Mouse (Mus musculus): ENCODE results near the gene Rhbdf1. TPM values are rescaled to one million over a fixed set of nuclear protein-coding genes. Genes with fewer than 3 reads are reported as not detected.

Gene Rhbdf1
- total RNA-seq (2014; rRNA removed; ENCODE audit: low replicate concordance) (68.9 and 69.2 TPM in 2 replicates), polyA plus RNA-seq (2015; fragmentation: Nextera tagmentation; extraction: Ambion mirVana) (21.9 and 25.2 TPM in 2 replicates)

GRCm38 (mm10) chr11:32221951-32222409, at the start of gene Rhbdf1:
Gene Rhbdf1 (minus strand): TSS chr11:32222300.
- peaks cover 44% of the 10 kb centered on the region for H3K4me1 ChIP-seq (ENCODE audit: control insufficient read depth, insufficient read depth)

GRCm38 (mm10) chr11:32271178-32271577, 49.1 kb upstream of the Rhbdf1 start:
- Histone ChIP-seq H3K4me1 (ENCODE audit: control insufficient read depth, insufficient read depth) (peaks cover 4% of the 10 kb centered on the region; the same call in 1 of the 2 replicates), H3K27ac (ENCODE audit: low read depth) (no peak overlapping the region), H3K4me3 (ENCODE audit: low read depth, low read length) (no peak overlapping the region), H3K27me3 (ENCODE audit: control insufficient read depth, insufficient read depth, low read length) (0 out of 2 replicates have a peak, but pooled peaks cover 7% of the 10 kb centered on the region), H3K9me3 (replicated peaks; ENCODE audit: control insufficient read depth, low read length) (no peaks in the 10 kb centered on the region), H3K36me3 (replicated peaks; ENCODE audit: control insufficient read depth, insufficient read depth, low read length) (no peaks in the 10 kb centered on the region), H3K9ac (replicated peaks; ENCODE audit: low read depth, low read length) (no peak overlapping the region), H3K4me2 (ENCODE audit: low read depth, low read length) (no peak overlapping the region)
- TF ChIP-seq CTCF (IDR thresholded peaks at IDR 0.05; ENCODE audit: low read depth) (no peak), EP300 (IDR thresholded peaks at IDR 0.05; ENCODE audit: low read depth) (no peak)
- 42% methylated on average over 4 of the region's 4 CpGs for WGBS
- ATAC-seq (ENCODE audit: insufficient read depth, low read depth) (no peak), DNase-seq (ENCODE audit: low spot score) (no peak)

More at GRCm38 (mm10) chr11:32221951-32222409, at the start of gene Rhbdf1:
- H3K36me3 ChIP-seq (replicated peaks; ENCODE audit: control insufficient read depth, insufficient read depth, low read length), result no peaks in the 10 kb centered on the region
- H3K9me3 ChIP-seq (replicated peaks; ENCODE audit: control insufficient read depth, low read length), result no peaks in the 10 kb centered on the region
- WGBS, result 1% methylated on average over 43 of the region's 72 CpGs
- peak within 1 kb of the TSS; percentile 79 for H3K4me3 ChIP-seq (ENCODE audit: low read depth, low read length)
- TF ChIP-seq CTCF (IDR thresholded peaks at IDR 0.05; ENCODE audit: low read depth) (no peak), EP300 (IDR thresholded peaks at IDR 0.05; ENCODE audit: low read depth) (no peak)
- H3K9ac ChIP-seq (replicated peaks; ENCODE audit: low read depth, low read length), result peak within 1 kb of the TSS; percentile 91
- H3K27ac ChIP-seq (ENCODE audit: low read depth), result peak within 1 kb of the TSS; percentile 91
- H3K27me3 ChIP-seq (ENCODE audit: control insufficient read depth, insufficient read depth, low read length), result no peaks in the 10 kb centered on the region
- ATAC-seq (ENCODE audit: insufficient read depth, low read depth) (peak; percentile 55), DNase-seq (ENCODE audit: low spot score) (peak; percentile 65)
- peak within 1 kb of the TSS; percentile 89 for H3K4me2 ChIP-seq (ENCODE audit: low read depth, low read length)

GRCm38 (mm10) chr11:32268952-32269351, 46.9 kb upstream of the Rhbdf1 start:
- ATAC-seq (ENCODE audit: insufficient read depth, low read depth), result no peak

GRCm38 (mm10) chr11:32267964-32268363, 45.9 kb upstream of the Rhbdf1 start:
- Histone ChIP-seq H3K27me3 (ENCODE audit: control insufficient read depth, insufficient read depth, low read length) (no peaks in the 10 kb centered on the region), H3K36me3 (replicated peaks; ENCODE audit: control insufficient read depth, insufficient read depth, low read length) (no peaks in the 10 kb centered on the region), H3K4me3 (ENCODE audit: low read depth, low read length) (peak overlapping the region; percentile 87), H3K4me1 (ENCODE audit: control insufficient read depth, insufficient read depth) (peaks cover 4% of the 10 kb centered on the region; the same call in 1 of the 2 replicates), H3K9ac (replicated peaks; ENCODE audit: low read depth, low read length) (peak overlapping the region; percentile 92; the same call in 1 of the 2 replicates), H3K27ac (ENCODE audit: low read depth) (peak overlapping the region; percentile 91), H3K9me3 (replicated peaks; ENCODE audit: control insufficient read depth, low read length) (no peaks in the 10 kb centered on the region), H3K4me2 (ENCODE audit: low read depth, low read length) (peak overlapping the region; percentile 79)
- 17% methylated on average over 5 of the region's 5 CpGs for WGBS
- TF ChIP-seq CTCF (IDR thresholded peaks at IDR 0.05; ENCODE audit: low read depth) (no peak), EP300 (IDR thresholded peaks at IDR 0.05; ENCODE audit: low read depth) (no peak)
- no peak for ATAC-seq (ENCODE audit: insufficient read depth, low read depth)
- DNase-seq (ENCODE audit: low spot score), result no peak

More at GRCm38 (mm10) chr11:32268952-32269351, 46.9 kb upstream of the Rhbdf1 start:
- H3K4me3 ChIP-seq (ENCODE audit: low read depth, low read length), result no peak overlapping the region
- TF ChIP-seq EP300 (IDR thresholded peaks at IDR 0.05; ENCODE audit: low read depth), result no peak
- TF ChIP-seq CTCF (IDR thresholded peaks at IDR 0.05; ENCODE audit: low read depth), result no peak
- no peak for DNase-seq (ENCODE audit: low spot score)
- no peaks in the 10 kb centered on the region for H3K36me3 ChIP-seq (replicated peaks; ENCODE audit: control insufficient read depth, insufficient read depth, low read length)
- no peaks in the 10 kb centered on the region for H3K27me3 ChIP-seq (ENCODE audit: control insufficient read depth, insufficient read depth, low read length)
- no peak overlapping the region for H3K9ac ChIP-seq (replicated peaks; ENCODE audit: low read depth, low read length)
- peaks cover 4% of the 10 kb centered on the region; the same call in 1 of the 2 replicates for H3K4me1 ChIP-seq (ENCODE audit: control insufficient read depth, insufficient read depth)
- H3K27ac ChIP-seq (ENCODE audit: low read depth), result no peak overlapping the region
- 50% methylated on average over 5 of the region's 5 CpGs for WGBS
- H3K9me3 ChIP-seq (replicated peaks; ENCODE audit: control insufficient read depth, low read length), result no peaks in the 10 kb centered on the region
- H3K4me2 ChIP-seq (ENCODE audit: low read depth, low read length), result no peak overlapping the region

GRCm38 (mm10) chr11:32267188-32267884, 45.2 kb upstream of the Rhbdf1 start, which contains the start of gene Nprl3:
Gene Nprl3 (minus strand): TSS chr11:32267707.
- Histone ChIP-seq H3K9ac (replicated peaks; ENCODE audit: low read depth, low read length) (peak within 1 kb of the TSS; percentile 92), H3K27ac (ENCODE audit: low read depth) (peak within 1 kb of the TSS; percentile 91), H3K36me3 (replicated peaks; ENCODE audit: control insufficient read depth, insufficient read depth, low read length) (0 out of 2 replicates have a peak, but pooled peaks cover 6% of the 10 kb centered on the region), H3K4me1 (ENCODE audit: control insufficient read depth, insufficient read depth) (peaks cover 4% of the 10 kb centered on the region; the same call in 1 of the 2 replicates), H3K4me2 (ENCODE audit: low read depth, low read length) (peak within 1 kb of the TSS; percentile 79), H3K4me3 (ENCODE audit: low read depth, low read length) (peak within 1 kb of the TSS; percentile 87), H3K9me3 (replicated peaks; ENCODE audit: control insufficient read depth, low read length) (no peaks in the 10 kb centered on the region), H3K27me3 (ENCODE audit: control insufficient read depth, insufficient read depth, low read length) (no peaks in the 10 kb centered on the region)
- under 1% methylated on average over 54 of the region's 54 CpGs for WGBS
- TF ChIP-seq EP300 (IDR thresholded peaks at IDR 0.05; ENCODE audit: low read depth), result no peak
- no peak for TF ChIP-seq CTCF (IDR thresholded peaks at IDR 0.05; ENCODE audit: low read depth)
- peak; percentile 93 for DNase-seq (ENCODE audit: low spot score)
- ATAC-seq (ENCODE audit: insufficient read depth, low read depth), result peak; percentile 100

Measured in heart, postnatal 0 days (tissue).